Mouse (Mus musculus) CD8-positive naive resting alpha-beta T cell, adult 57 days (primary cell): ENCODE results near the gene Sall2. TPM values are rescaled to one million over a fixed set of nuclear protein-coding genes. Genes with fewer than 3 reads are reported as not detected.

ENCODE experiments used
- total RNA-seq: library from RNA; stranded (reverse); gene quantifications from one replicate; pipeline ENCODE4 v1.2.4, GENCODE M21; 2023

Sall2 gene
- total RNA-seq: 2.6 TPM

DNA sequence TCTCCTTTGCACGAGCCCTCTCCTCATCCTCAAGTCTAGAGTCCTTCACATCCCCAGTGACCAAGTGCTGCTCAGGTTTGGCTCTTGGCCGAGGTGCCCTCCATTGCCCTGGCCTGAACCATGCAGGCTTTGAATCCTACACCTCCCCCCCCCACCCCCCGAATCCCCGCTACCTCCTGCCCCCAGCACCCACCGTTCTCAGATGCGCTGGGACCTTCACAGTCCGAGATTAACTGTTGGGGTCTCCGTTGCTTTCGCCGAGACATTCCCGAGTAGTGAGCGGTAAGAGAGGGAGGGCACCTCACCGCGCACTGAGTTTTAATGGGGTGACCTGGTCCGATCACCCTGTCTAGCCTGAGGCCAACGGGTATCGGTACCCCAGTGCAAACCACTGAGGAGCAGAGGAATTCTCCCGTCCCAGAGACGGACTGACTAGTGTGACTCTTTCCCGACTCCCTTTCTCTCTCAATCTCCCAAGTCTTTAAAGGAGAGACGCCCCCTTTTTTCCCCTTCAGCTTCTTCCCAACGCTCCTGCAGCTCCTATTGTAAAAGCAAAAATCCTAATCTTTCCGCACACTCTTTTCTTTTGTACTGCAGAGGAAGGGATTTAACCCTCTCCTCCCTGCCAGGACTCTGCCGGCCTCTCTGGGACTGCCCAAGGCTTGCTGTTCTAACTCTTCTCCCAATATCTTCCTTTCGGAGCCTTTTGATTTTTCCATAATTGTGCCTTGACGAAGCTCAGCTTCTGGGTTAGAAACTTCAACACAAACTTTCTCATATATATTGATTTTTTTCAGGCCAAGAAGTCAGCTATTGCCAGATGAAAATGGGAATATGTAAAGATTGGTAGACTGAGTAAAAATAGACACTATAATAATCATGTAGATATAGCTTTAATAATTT is at the start of gene Sall2:
TSS of gene Sall2 (minus strand) at position 853 of the 903 bp plus-strand sequence.

DNA sequence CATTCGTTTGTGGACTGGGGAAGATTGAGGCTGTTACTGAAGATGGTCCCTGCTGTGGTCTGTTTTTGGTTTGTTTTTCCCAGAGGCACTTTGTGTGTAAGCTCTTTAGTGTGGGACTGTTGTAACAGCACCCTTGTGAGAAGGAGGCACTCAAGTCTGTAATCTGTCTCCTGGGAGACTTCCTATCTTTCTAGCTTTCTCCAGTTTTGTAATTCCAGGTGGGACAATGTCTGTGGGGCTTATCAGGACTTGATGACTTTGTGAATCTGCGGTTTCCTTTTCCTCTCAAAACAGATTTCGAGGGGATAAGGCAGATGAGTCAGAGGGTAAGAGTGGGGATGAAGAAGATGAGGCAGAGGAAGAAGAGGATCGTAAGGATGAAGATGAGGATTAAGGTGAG is 27.7 kb upstream of the Sall2 start, which contains the start of gene Olfr1513:
TSS of gene Olfr1513 (minus strand) at position 101 of the 400 bp plus-strand sequence.

DNA sequence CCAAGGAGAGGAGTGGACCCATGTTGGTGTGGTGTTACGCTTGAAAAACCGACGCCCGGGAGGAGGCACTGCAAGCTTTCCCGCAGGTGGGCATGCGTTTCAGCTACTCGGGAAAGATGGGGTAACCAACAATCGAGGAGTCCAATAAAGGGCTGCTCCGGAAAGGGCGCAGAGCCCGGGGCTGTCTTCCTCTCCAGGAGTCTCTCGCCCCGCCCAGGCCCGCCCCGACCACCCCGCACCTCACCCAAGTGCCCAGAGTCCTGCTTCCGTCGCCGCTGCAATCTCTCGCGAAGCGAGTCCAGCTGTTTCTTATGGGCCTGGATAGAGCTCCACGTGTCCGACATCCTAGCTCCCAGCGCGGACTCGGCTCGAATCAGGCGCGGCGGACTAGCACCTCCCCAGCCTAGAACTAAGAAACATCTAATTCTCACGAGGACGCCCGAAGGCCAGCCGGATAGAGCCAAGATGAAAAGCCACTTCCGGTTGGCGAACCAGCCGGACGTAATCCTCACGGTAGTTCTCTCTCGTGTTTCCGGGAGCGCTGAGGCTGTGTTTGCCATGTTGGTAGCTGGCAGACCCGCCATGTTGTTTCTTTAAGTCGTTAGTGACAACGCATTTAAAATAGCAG is 23.8 kb downstream of the Sall2 start, which contains the start of gene Mettl3:
TSS of gene Mettl3 (minus strand) at position 485 of the 628 bp plus-strand sequence.

DNA sequence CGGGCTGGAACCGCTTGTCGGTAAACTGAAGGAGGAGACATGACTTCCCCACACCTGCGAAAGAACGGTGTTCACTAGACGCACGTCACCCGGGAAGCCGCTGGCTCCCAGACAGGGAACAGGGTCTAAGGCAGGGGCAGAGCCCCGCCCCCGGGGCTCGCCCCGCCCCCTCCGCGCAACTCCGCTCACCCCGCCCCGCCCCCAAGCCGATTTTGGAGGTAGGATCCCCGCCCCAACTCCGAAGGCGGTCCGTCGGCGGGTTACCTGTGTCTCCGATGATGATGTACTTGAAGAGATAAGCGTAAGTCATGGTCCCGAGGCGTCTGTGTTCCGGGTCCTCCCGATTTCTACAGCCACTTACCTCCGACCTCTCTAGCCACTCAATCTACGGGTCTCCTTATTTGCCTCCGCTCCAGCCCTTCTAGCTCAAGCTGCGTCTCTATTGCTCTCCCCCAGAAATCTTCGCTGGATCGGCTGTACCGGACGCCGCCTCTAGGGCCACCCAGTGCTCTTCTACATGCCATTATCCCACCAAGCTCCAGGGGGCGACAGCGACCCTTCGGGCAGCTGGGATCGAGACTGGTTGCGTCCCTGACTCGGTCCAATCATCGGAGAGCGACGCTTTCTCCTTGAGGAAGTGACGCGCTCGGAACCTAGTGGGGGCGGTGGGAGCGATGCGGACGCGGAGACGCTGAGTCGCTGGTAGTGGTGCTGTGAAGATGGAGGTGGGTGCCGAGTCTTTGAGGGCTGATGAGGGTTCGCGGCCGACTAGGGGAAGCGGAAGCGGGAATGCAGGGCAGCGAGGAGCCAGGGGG is 49.4 kb downstream of the Sall2 start, which contains the start of the genes Tox4 and Rab2b:
TSS of gene Tox4 (plus strand) at position 215 of the 815 bp plus-strand sequence.
TSS of gene Rab2b (minus strand) at position 614 of the 815 bp plus-strand sequence.

Other genes starting within 250 kb of the Sall2 start
- gene Hnrnpc, start 224.7 kb downstream of the Sall2 start, total RNA-seq: 439 TPM
- gene Rpgrip1, start 218.1 kb downstream of the Sall2 start, total RNA-seq: 23.2 TPM
- gene Supt16, start 131.3 kb downstream of the Sall2 start, total RNA-seq: 63.9 TPM
- gene Chd8, start 71.0 kb downstream of the Sall2 start, total RNA-seq: 255 TPM
- gene Tox4, start 49.6 kb downstream of the Sall2 start, total RNA-seq: 103 TPM
- gene Rab2b, start 49.2 kb downstream of the Sall2 start, total RNA-seq: 15.4 TPM
- 80.6 TPM for gene Mettl3, start 23.6 kb downstream of the Sall2 start, total RNA-seq
- not detected for gene Olfr1513, start 27.6 kb upstream of the Sall2 start, total RNA-seq
- gene Olfr1512, start 50.4 kb upstream of the Sall2 start, total RNA-seq: not detected
- not detected for gene Olfr1511, start 68.6 kb upstream of the Sall2 start, total RNA-seq
- gene Olfr1510, start 85.6 kb upstream of the Sall2 start, total RNA-seq: not detected
- not detected for gene Olfr1509, start 114.2 kb upstream of the Sall2 start, total RNA-seq
- not detected for gene Olfr1508, start 138.7 kb upstream of the Sall2 start, total RNA-seq
- gene Olfr1507, start 167.0 kb upstream of the Sall2 start, total RNA-seq: 0.64 TPM